Mouse (Mus musculus) forebrain, embryonic 11.5 days (tissue): Measurements from ENCODE around the gene Cfap52. TPM values are rescaled to one million over a fixed set of nuclear protein-coding genes. Genes with fewer than 3 reads are reported as not detected.

ENCODE experiments used
- ATAC-seq: fragments of 200-750 bp; cut with Nextera tagmentation; replicated peaks from 2 replicates; pipeline ENCODE4 v1.8.0; 2017; ENCODE audit warnings: moderate TSS enrichment; ENCODE audit not compliant: low FRiP score
- DNase-seq: peaks from one replicate; pipeline ENCODE4 v3.0.0-alpha.2; 2017; ENCODE audit warnings: low spot score
- H3K27ac ChIP-seq: fragments of 300-500 bp; sonication (generic); 2 replicates; pipeline ENCODE4 v1.5.1; 2014; ENCODE audit warnings: low read depth, low read length
- H3K27me3 ChIP-seq: fragments of 300-500 bp; sonication (generic); 2 replicates; pipeline ENCODE4 v1.6.1; 2014; ENCODE audit warnings: mild to moderate bottlenecking, low read length, mixed read lengths; ENCODE audit not compliant: control insufficient read depth, insufficient read depth
- H3K36me3 ChIP-seq: fragments of 300-500 bp; sonication (generic); 2 replicates; pipeline ENCODE4 v1.6.1; 2014; ENCODE audit warnings: mild to moderate bottlenecking, low read length, moderate library complexity, mixed read lengths; ENCODE audit not compliant: control insufficient read depth, insufficient read depth
- H3K4me1 ChIP-seq: fragments of 300-500 bp; sonication (generic); replicated peaks from 2 replicates; pipeline ENCODE4 v1.6.1; 2014; ENCODE audit warnings: low read length, mixed read lengths; ENCODE audit not compliant: control insufficient read depth, insufficient read depth
- H3K4me2 ChIP-seq: fragments of 300-500 bp; sonication (generic); 2 replicates; pipeline ENCODE4 v1.6.1; 2014; ENCODE audit warnings: low read depth, mild to moderate bottlenecking, low read length, moderate library complexity, mixed read lengths; ENCODE audit not compliant: severe bottlenecking
- H3K4me3 ChIP-seq: fragments of 300-500 bp; sonication (generic); 2 replicates; pipeline ENCODE4 v1.5.1; 2014; ENCODE audit warnings: low read depth, low read length
- H3K9ac ChIP-seq: fragments of 300-500 bp; sonication (generic); 2 replicates; pipeline ENCODE4 v1.6.1; 2014; ENCODE audit warnings: low read length
- H3K9me3 ChIP-seq: fragments of 300-500 bp; sonication (generic); 2 replicates; pipeline ENCODE4 v1.6.1; 2016; ENCODE audit warnings: low read length, mixed read lengths; ENCODE audit not compliant: control insufficient read depth
- WGBS: fragments of 180-500 bp; shearing (Covaris S2); extraction: QIAGEN DNeasy Blood & Tissue Kit; methylation state at CpG from one replicate; pipeline ENCODE4 v1.1.7; 2014; 5-methylcytosine and 5-hydroxymethylcytosine counted together
- polyA plus RNA-seq: library from polyadenylated mRNA; unstranded; fragments of >200 nt; fragmentation: Nextera tagmentation; extraction: Ambion mirVana; gene quantifications from 2 replicates; pipeline ENCODE4 v1.2.1, GENCODE M21; 2014

Gene Cfap52
- polyA plus RNA-seq, 1 experiment from 2014 or later: 0.86 TPM

DNA sequence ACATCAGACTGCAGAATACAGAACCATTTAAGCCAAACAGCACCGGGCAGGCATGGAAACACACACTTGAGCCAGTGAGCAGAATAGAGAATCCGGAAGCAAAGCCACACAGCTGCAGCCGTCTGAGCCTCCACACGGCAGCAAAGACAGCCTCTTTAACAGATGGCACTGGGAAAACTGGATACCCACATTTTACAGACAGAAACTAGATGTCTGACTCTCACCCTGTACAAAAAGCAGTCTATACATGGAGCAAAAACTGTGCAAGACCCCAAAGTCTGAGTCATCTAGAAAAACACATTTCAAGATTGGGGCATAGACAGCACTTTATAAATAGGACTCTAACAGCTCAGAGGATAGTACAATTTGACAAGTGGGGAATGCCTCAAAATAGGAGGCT is 25.8 kb upstream of the Cfap52 start:
- Histone ChIP-seq H3K9me3 (no peaks in the 10 kb centered on the region), H3K36me3 (no peaks in the 10 kb centered on the region), H3K27me3 (no peaks in the 10 kb centered on the region), H3K4me2 (no peak overlapping the region), H3K4me3 (no peak overlapping the region), H3K9ac (no peak overlapping the region), H3K27ac (no peak overlapping the region), H3K4me1 (0 out of 2 replicates have a peak, but pooled peaks cover 1% of the 10 kb centered on the region)
- no peak for DNase-seq
- 82% methylated on average over 4 of the region's 4 CpGs for WGBS
- ATAC-seq: no peak

DNA sequence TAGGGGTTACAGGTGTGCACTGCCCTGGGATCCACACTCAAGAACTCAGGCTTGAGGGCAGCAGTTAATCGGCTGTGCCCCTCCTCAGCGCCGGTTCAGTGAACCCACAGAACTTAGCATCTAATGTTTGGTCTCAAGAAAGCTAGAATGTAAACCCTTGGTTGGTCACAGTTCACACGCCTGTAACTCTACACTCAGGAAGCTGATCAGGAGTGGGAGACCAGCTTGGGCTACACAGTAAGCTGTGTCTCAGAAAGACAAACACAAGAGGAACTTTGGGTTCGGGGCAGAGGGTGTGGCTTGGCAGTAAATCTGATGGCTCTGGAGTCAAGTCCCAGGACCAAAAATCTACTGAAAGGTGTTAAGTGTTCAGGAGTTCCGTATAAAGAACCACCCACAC is 18.1 kb upstream of the Cfap52 start:
- Histone ChIP-seq H3K27me3 (no peaks in the 10 kb centered on the region), H3K4me1 (no peaks in the 10 kb centered on the region), H3K36me3 (no peaks in the 10 kb centered on the region), H3K9ac (no peak overlapping the region), H3K27ac (no peak overlapping the region), H3K4me3 (no peak overlapping the region), H3K9me3 (no peaks in the 10 kb centered on the region), H3K4me2 (no peak overlapping the region)
- DNase-seq: no peak
- 93% methylated on average over 6 of the region's 6 CpGs for WGBS
- no peak for ATAC-seq

DNA sequence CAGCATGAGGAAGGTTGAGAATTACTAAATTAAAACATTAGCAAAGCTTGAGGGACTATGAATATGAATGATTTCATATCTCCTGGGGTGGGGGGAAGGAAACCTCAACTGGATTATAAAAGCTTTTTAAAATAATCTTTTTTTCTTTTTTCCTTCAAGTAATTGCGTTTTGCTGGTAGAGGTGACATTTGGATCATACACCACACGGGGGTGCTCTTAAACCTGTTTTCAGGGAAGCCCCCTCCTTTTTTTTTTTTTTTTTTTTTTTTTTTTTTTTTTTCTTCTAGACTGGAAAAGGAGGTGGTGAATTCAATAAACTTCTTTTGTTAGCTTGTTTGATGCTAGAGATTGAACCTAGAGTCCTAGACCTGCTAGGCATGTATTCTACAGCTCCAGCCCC is 9.8 kb upstream of the Cfap52 start:
- Histone ChIP-seq H3K9ac (no peak overlapping the region), H3K9me3 (no peaks in the 10 kb centered on the region), H3K4me1 (no peaks in the 10 kb centered on the region), H3K36me3 (no peaks in the 10 kb centered on the region; the same call in 1 of the 2 replicates), H3K27me3 (no peaks in the 10 kb centered on the region), H3K4me3 (no peak overlapping the region), H3K4me2 (no peak overlapping the region), H3K27ac (no peak overlapping the region)
- ATAC-seq: no peak
- DNase-seq: peak; percentile 62
- 15% methylated on average over 2 of the region's 2 CpGs for WGBS

DNA sequence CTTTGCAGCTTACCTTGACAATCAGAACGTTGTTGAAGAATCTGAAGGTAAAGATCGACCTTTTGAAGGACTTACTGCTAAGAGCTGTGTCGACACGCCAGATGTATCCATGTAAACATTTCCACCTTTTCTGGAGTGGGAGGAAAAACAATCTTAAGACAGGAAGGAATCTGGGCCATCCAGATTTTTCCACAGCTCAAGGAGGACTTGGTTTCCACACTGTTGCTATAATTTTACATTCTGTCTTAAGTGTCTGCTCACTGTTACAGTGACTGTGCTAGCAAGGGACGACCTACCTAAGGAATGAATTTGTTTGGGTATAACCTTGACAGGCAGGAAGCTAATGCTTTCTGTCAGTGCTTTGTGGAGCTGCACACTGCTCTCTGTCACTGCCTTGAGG is 7.8 kb upstream of the Cfap52 start:
- Histone ChIP-seq H3K27ac (no peak overlapping the region), H3K4me1 (no peaks in the 10 kb centered on the region), H3K4me3 (no peak overlapping the region), H3K9ac (no peak overlapping the region), H3K4me2 (no peak overlapping the region), H3K36me3 (no peaks in the 10 kb centered on the region; the same call in 1 of the 2 replicates), H3K9me3 (no peaks in the 10 kb centered on the region), H3K27me3 (no peaks in the 10 kb centered on the region)
- DNase-seq (no peak), ATAC-seq (no peak)
- 86% methylated on average over 5 of the region's 5 CpGs for WGBS

DNA sequence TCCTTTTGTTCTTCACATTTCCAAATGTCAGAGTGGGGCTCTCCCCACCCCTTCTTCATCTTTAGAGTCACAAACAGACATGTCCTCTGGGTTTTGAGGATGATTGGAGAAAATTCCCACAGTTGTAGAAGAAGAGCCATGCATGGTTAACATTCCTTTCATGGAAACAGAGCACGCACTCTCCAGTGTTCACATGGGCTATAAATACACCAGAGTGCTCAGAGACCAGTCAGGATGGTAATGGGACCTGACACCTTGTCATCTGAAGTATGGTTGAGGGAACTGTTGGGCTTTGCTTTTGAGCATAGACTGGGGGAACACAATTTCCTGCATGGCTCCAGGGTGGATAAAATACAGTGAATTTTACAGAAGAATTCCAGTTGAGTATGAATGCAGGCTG is 7.2 kb upstream of the Cfap52 start:
- no peaks in the 10 kb centered on the region; the same call in 1 of the 2 replicates for H3K36me3 ChIP-seq
- ATAC-seq: no peak
- WGBS: 88% methylated on average over 1 of the region's 1 CpGs
- no peaks in the 10 kb centered on the region for H3K27me3 ChIP-seq
- H3K9me3 ChIP-seq: no peaks in the 10 kb centered on the region
- no peak overlapping the region for H3K9ac ChIP-seq
- no peak overlapping the region for H3K4me3 ChIP-seq
- no peak overlapping the region for H3K27ac ChIP-seq
- no peak overlapping the region for H3K4me2 ChIP-seq
- no peaks in the 10 kb centered on the region for H3K4me1 ChIP-seq
- no peak for DNase-seq

DNA sequence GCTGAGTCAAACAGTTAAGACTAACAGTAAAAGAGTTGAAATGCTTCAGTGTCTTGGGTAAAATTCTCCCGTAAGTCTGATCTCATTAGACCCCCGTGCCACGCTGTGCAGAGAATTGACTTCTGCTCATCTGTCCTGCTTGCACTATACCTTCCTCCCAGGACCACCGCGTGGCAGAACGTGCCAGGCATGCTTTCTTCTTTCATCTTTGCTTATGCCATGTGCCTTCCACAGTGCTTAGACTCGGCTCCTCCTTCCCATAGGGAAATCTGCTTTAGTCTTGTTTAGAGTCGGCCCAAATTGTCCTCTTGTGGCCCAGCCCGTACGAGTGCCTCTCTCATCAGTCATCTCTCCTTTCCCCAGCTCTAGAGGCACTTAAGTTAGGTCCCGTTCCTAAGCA is 2.4 kb upstream of the Cfap52 start:
- Histone ChIP-seq H3K4me3 (no peak overlapping the region), H3K9ac (no peak overlapping the region), H3K27ac (no peak overlapping the region), H3K27me3 (no peaks in the 10 kb centered on the region), H3K4me2 (no peak overlapping the region), H3K4me1 (peaks cover 2% of the 10 kb centered on the region; the same call in 1 of the 2 replicates), H3K9me3 (no peaks in the 10 kb centered on the region), H3K36me3 (no peaks in the 10 kb centered on the region; the same call in 1 of the 2 replicates)
- no peak for DNase-seq
- no peak for ATAC-seq
- WGBS: 79% methylated on average over 11 of the region's 11 CpGs

DNA sequence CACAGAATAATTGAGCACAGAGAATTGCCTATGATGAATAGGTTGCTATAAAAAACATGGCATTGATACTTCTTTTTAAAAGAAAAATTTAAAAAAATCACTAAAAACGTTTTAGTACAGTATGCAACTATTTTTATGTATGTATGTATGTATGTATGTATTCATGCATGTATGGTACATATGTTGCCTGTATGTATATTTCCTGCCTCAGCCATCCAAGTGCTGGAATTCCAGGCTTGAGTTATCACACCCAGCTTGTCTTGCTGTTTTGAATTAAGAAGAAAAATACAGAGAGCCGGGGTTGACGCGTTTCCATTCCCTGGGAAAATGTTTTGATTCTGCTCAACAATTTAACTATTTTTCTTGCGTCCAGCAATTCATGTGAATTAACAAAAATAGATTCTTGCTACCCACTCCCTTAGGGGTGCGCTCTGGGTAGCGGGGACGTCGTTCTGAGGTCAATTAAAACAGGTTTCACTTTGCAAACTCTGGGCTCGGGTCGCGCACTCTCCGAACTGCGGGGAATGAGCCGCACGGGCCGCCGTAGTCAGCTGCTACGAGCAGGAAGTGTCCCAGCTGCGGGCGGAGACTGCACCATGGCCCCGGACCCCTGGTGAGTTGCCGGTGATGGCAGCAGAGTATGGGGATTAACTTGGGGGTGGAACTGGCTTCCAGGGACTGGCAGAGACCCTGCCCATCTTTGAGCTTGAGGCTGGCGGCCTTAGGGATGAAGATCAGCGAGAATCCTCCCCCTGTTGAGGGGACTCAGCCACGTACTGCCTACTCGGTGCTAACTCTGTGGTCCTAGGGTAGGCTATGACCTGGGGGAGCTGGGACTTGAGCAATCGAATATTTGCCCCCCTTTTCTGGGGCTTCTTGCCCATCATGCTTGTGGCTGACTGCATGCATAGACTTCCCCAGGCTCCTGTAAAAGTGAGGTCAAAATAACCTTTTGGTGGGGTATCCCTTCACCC is 741 bp upstream of the Cfap52 start, which contains the start of gene Stx8:
Gene Stx8 (plus strand): TSS at position 289 of the 974 bp plus-strand sequence.
- H3K27ac ChIP-seq: no peak within 1 kb of the TSS
- H3K4me3 ChIP-seq: peak within 1 kb of the TSS; percentile 77
- under 1% methylated on average over 28 of the region's 28 CpGs for WGBS

DNA sequence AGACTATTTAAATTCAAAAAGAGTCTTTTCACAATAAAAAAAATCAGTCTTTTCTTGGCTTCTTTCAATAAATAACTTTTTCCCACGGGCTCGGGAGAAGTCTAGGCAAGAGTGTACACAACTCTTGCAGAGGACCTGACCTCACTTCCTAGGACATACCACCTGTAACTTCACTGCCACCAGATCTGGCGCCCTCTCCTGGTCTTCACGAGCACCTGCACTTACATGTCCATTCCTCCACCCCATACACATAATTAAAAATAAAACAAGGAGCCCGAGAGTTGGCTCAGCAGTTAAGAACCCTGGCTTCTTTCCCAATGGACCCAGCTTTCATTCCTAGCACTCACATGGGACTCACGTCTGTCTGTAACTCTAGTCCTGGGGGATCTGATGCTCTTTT is 1.3 kb downstream of the Cfap52 start:
- Histone ChIP-seq H3K4me1 (peaks cover 2% of the 10 kb centered on the region; the same call in 1 of the 2 replicates), H3K9ac (no peak overlapping the region), H3K36me3 (no peaks in the 10 kb centered on the region), H3K4me3 (no peak overlapping the region), H3K27ac (no peak overlapping the region), H3K9me3 (no peaks in the 10 kb centered on the region), H3K4me2 (no peak overlapping the region), H3K27me3 (no peaks in the 10 kb centered on the region)
- ATAC-seq (no peak), DNase-seq (no peak)
- WGBS: 77% methylated on average over 6 of the region's 6 CpGs

More for the DNA sequence above, 741 bp upstream of the Cfap52 start, which contains the start of gene Stx8:
- Histone ChIP-seq H3K9ac (peak within 1 kb of the TSS; percentile 77), H3K4me1 (peaks cover 2% of the 10 kb centered on the region; the same call in 1 of the 2 replicates), H3K4me2 (peak within 1 kb of the TSS; percentile 82), H3K9me3 (no peaks in the 10 kb centered on the region), H3K27me3 (no peaks in the 10 kb centered on the region), H3K36me3 (no peaks in the 10 kb centered on the region)
- peak; percentile 71; the same call in 1 of the 2 replicates for ATAC-seq
- peak; percentile 95 for DNase-seq
